Mouse (Mus musculus) NIH3T3 (cell line): ENCODE measurements around the gene Tbc1d1.

Source experiments
- DNase-seq: peaks from one replicate; pipeline ENCODE4 v3.0.0-alpha.2; 2012; ENCODE audit warnings: low read depth

Gene Tbc1d1

GRCm38 (mm10) chr5:64206875-64207274, 50.8 kb downstream of the Tbc1d1 start:
- no peak for DNase-seq

GRCm38 (mm10) chr5:64207800-64208199, 51.7 kb downstream of the Tbc1d1 start:
- no peak for DNase-seq

GRCm38 (mm10) chr5:64210817-64211216, 54.7 kb downstream of the Tbc1d1 start:
- no peak for DNase-seq

- DNase-seq, result no peak
Measured at GRCm38 (mm10) chr5:64211284-64211683, 55.2 kb downstream of the Tbc1d1 start.

- no peak for DNase-seq
Measured at GRCm38 (mm10) chr5:64212206-64212605, 56.1 kb downstream of the Tbc1d1 start.

- DNase-seq, result no peak
Measured at GRCm38 (mm10) chr5:64212619-64213018, 56.5 kb downstream of the Tbc1d1 start.

GRCm38 (mm10) chr5:64215806-64216205, 59.7 kb downstream of the Tbc1d1 start:
- no peak for DNase-seq

GRCm38 (mm10) chr5:64216326-64216725, 60.2 kb downstream of the Tbc1d1 start:
- DNase-seq, result no peak

- no peak for DNase-seq
Measured at GRCm38 (mm10) chr5:64217256-64217655, 61.2 kb downstream of the Tbc1d1 start.

GRCm38 (mm10) chr5:64217816-64218602, 61.9 kb downstream of the Tbc1d1 start:
- DNase-seq, result no peak

GRCm38 (mm10) chr5:64218603-64218999, 62.5 kb downstream of the Tbc1d1 start:
- no peak for DNase-seq

- no peak for DNase-seq
Measured at GRCm38 (mm10) chr5:64220776-64221175, 64.7 kb downstream of the Tbc1d1 start.

- DNase-seq, result peak; percentile 82
Measured at GRCm38 (mm10) chr5:64224735-64225425, 68.8 kb downstream of the Tbc1d1 start.

GRCm38 (mm10) chr5:64228252-64228651, 72.1 kb downstream of the Tbc1d1 start:
- no peak for DNase-seq

GRCm38 (mm10) chr5:64229336-64229866, 73.3 kb downstream of the Tbc1d1 start:
- DNase-seq, result no peak

GRCm38 (mm10) chr5:64230061-64230466, 74.0 kb downstream of the Tbc1d1 start:
- DNase-seq, result peak; percentile 97

GRCm38 (mm10) chr5:64230507-64231041, 74.5 kb downstream of the Tbc1d1 start:
- peak; percentile 75 for DNase-seq

- no peak for DNase-seq
Measured at GRCm38 (mm10) chr5:64232872-64233271, 76.8 kb downstream of the Tbc1d1 start.

GRCm38 (mm10) chr5:64234269-64234985, 78.3 kb downstream of the Tbc1d1 start:
- DNase-seq, result no peak

- DNase-seq, result no peak
Measured at GRCm38 (mm10) chr5:64235250-64235649, 79.1 kb downstream of the Tbc1d1 start.

- no peak for DNase-seq
Measured at GRCm38 (mm10) chr5:64236561-64236960, 80.5 kb downstream of the Tbc1d1 start.

GRCm38 (mm10) chr5:64237263-64237662, 81.2 kb downstream of the Tbc1d1 start:
- no peak for DNase-seq
